Mouse (Mus musculus) liver, adult 2 months (tissue): Measurements from ENCODE around the gene Tfcp2l1. TPM values are rescaled to one million over a fixed set of nuclear protein-coding genes. Genes with fewer than 3 reads are reported as not detected.

ENCODE experiments used
- DNase-seq: peaks from one replicate; pipeline ENCODE4 v3.0.0-alpha.2; 2011; ENCODE audit warnings: low read depth, low spot score; ENCODE audit errors: extremely low read depth
- H3K27ac ChIP-seq: fragments of 200-500 bp; replicated peaks from 2 replicates; pipeline ENCODE4 v1.5.1; 2012; ENCODE audit warnings: low read depth, mild to moderate bottlenecking, control low read depth, inconsistent platforms, low read length; ENCODE audit not compliant: insufficient read depth
- H3K27me3 ChIP-seq: fragments of 200-500 bp; 2 replicates; pipeline ENCODE4 v1.6.1; 2012; ENCODE audit warnings: mild to moderate bottlenecking, moderate library complexity, low read length, inconsistent platforms; ENCODE audit not compliant: control insufficient read depth, insufficient read depth
- H3K36me3 ChIP-seq: fragments of 200-500 bp; 2 replicates; pipeline ENCODE4 v1.6.1; 2012; ENCODE audit warnings: low read length, inconsistent platforms; ENCODE audit not compliant: control insufficient read depth, insufficient read depth
- H3K4me1 ChIP-seq: fragments of 200-500 bp; 2 replicates; pipeline ENCODE4 v1.6.1; 2011; ENCODE audit warnings: low read length; ENCODE audit not compliant: control insufficient read depth, insufficient read depth
- H3K4me3 ChIP-seq: fragments of 200-500 bp; 2 replicates; pipeline ENCODE4 v1.5.1; 2011; ENCODE audit warnings: low read depth, mild to moderate bottlenecking, control low read depth, low read length, moderate library complexity; ENCODE audit not compliant: insufficient read depth
- H3K79me2 ChIP-seq: fragments of 200-500 bp; 2 replicates; pipeline ENCODE4 v1.6.1; 2012; ENCODE audit warnings: inconsistent platforms, mild to moderate bottlenecking, low read length, moderate library complexity; ENCODE audit not compliant: control insufficient read depth, insufficient read depth
- H3K9ac ChIP-seq: fragments of 200-500 bp; 2 replicates; pipeline ENCODE4 v1.6.1; 2012; ENCODE audit warnings: low read depth, mild to moderate bottlenecking, control low read depth, inconsistent platforms, low read length
- CTCF ChIP-seq: fragments of 200-500 bp; IDR thresholded peaks from 2 replicates; pipeline ENCODE4 v1.5.1; 2011; ENCODE audit warnings: low read depth, low read length, control low read depth
- POLR2A ChIP-seq: fragments of 200-500 bp; IDR thresholded peaks from 2 replicates; pipeline ENCODE4 v1.6.1; 2011; ENCODE audit warnings: low read length, control low read depth; ENCODE audit not compliant: insufficient read depth; ENCODE audit errors: extremely low read depth
- WGBS: fragments of 180-500 bp; shearing (Covaris S2); methylation state at CpG from one replicate; pipeline ENCODE4 v1.1.7; 2018; 5-methylcytosine and 5-hydroxymethylcytosine counted together
- polyA plus RNA-seq: library from polyadenylated mRNA; depleted of rRNA; stranded (reverse); fragments of >200 nt; gene quantifications from 2 replicates; pipeline ENCODE4 v1.2.3, GENCODE M21; 2012
- total RNA-seq: library from RNA; depleted of rRNA; stranded (reverse); fragments of >200 nt; gene quantifications from 2 replicates; pipeline ENCODE4 v1.2.3, GENCODE M21; 2014

The Tfcp2l1 gene
- total and polyA plus RNA-seq, 2 experiments: 1.6 to 3.3 TPM

DNA sequence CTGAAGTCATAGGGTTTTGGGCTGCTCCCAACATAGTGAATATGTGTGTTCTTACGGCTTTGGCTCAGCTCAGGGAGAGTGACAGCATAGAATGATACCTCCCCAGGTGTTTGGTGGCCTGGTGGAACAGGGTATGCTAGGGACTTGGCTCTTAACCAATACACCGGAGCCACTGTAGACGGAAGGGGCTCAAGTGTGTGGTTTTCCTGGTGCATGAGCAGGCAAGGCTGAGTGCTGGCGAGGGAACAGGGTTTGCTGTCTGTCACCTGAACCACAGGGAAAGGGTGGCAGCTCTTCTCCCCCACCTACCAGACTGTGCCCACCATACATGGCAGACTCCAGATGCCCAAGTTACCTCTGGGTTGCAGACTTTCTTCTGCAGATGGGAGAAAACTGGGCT lies 83.9 kb downstream of the Tfcp2l1 start:
- Histone ChIP-seq H3K4me1 (no peaks in the 10 kb centered on the region), H3K27me3 (no peaks in the 10 kb centered on the region), H3K27ac (no peak overlapping the region), H3K4me3 (no peak overlapping the region), H3K79me2 (no peaks in the 10 kb centered on the region), H3K36me3 (no peaks in the 10 kb centered on the region), H3K9ac (no peak overlapping the region)
- TF ChIP-seq CTCF (no peak), POLR2A (no peak)
- 80% methylated on average over 4 of the region's 4 CpGs for WGBS
- no peak for DNase-seq

- Histone ChIP-seq H3K4me3 (no peak overlapping the region), H3K27me3 (no peaks in the 10 kb centered on the region), H3K79me2 (no peaks in the 10 kb centered on the region), H3K4me1 (no peaks in the 10 kb centered on the region), H3K36me3 (no peaks in the 10 kb centered on the region), H3K27ac (no peak overlapping the region), H3K9ac (no peak overlapping the region)
- TF ChIP-seq POLR2A (no peak), CTCF (no peak)
- WGBS: 55% methylated on average over 1 of the region's 1 CpGs
- no peak for DNase-seq
Measured at GRCm38 (mm10) chr1:118716225-118716624, 88.5 kb downstream of the Tfcp2l1 start.

GRCm38 (mm10) chr1:118718055-118718454 lies 90.3 kb downstream of the Tfcp2l1 start:
- Histone ChIP-seq H3K36me3 (no peaks in the 10 kb centered on the region), H3K4me1 (no peaks in the 10 kb centered on the region), H3K4me3 (no peak overlapping the region), H3K27ac (no peak overlapping the region), H3K79me2 (no peaks in the 10 kb centered on the region), H3K9ac (no peak overlapping the region), H3K27me3 (no peaks in the 10 kb centered on the region)
- WGBS: 87% methylated on average over 6 of the region's 6 CpGs
- no peak for TF ChIP-seq CTCF
- no peak for TF ChIP-seq POLR2A
- no peak for DNase-seq

DNA sequence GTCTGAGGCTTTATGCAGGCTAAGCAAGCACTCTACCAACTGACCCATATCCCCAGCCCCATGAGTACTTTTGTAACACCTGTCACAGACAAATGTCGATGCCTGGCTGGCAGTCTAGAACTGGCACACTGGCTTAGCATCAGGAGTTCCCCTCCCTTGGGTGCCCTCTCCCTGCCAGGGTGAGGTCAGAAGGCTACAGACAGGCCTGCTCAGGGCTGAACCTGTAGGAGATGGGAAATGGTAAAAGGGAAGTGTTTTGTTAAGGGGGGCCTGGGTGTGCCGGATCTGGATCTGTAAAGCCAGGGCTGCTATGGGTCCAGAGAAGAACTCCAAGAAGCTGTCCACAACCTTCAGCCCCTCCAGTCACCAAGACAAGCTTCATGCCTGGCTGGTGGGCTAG lies 92.0 kb downstream of the Tfcp2l1 start:
- H3K4me3 ChIP-seq: no peak overlapping the region
- peak; percentile 2 for DNase-seq
- no peaks in the 10 kb centered on the region for H3K27me3 ChIP-seq
- 76% methylated on average over 2 of the region's 2 CpGs for WGBS
- no peak overlapping the region for H3K9ac ChIP-seq
- H3K36me3 ChIP-seq: no peaks in the 10 kb centered on the region
- TF ChIP-seq POLR2A (no peak), CTCF (no peak)
- peaks cover 2% of the 10 kb centered on the region; the same call in 1 of the 2 replicates for H3K4me1 ChIP-seq
- H3K27ac ChIP-seq: no peak overlapping the region
- no peaks in the 10 kb centered on the region for H3K79me2 ChIP-seq

DNA sequence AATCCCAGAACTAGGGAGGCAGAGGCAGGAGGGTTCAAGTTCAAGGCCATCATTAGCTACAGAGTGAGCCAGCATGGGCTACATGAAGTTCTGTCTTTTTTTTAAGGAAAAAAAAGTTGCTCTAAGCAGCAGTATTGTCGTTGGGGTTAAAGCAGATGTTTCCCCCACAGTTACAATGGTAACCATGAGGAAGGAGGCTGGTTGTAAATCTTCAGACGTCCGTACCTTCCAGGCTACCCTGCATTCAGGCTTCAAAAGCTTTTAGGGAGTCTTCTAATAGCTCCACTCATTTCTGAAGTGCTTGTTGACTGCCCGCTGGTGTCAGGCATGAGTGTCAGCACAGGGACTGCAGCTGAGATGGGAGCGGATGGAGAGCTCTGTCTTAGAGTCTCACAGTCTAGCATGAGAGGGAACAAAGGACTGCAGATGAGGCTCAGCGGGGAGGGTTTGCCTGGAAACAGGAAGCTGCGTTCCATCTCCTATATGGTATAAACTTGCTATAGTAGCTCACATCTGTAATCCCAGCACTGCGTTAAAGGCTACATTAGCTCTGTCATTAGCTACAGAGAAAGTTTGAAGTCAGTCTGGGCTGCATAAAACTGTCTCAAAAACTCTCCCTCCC lies 92.8 kb downstream of the Tfcp2l1 start:
- H3K27me3 ChIP-seq: no peaks in the 10 kb centered on the region
- peaks cover 2% of the 10 kb centered on the region; the same call in 1 of the 2 replicates for H3K4me1 ChIP-seq
- H3K27ac ChIP-seq: no peak overlapping the region
- H3K79me2 ChIP-seq: no peaks in the 10 kb centered on the region
- no peak for TF ChIP-seq POLR2A
- no peak for TF ChIP-seq CTCF
- DNase-seq: no peak
- no peaks in the 10 kb centered on the region for H3K36me3 ChIP-seq
- 69% methylated on average over 8 of the region's 8 CpGs for whole genome bisulfite sequencing
- H3K4me3 ChIP-seq: no peak overlapping the region
- H3K9ac ChIP-seq: no peak overlapping the region

- WGBS: 86% methylated on average over 4 of the region's 4 CpGs
Measured at GRCm38 (mm10) chr1:118727075-118727474, 99.3 kb downstream of the Tfcp2l1 start.

More at GRCm38 (mm10) chr1:118727075-118727474, 99.3 kb downstream of the Tfcp2l1 start:
- no peak overlapping the region for H3K27ac ChIP-seq
- H3K4me3 ChIP-seq: no peak overlapping the region
- H3K4me1 ChIP-seq: peaks cover 2% of the 10 kb centered on the region; the same call in 1 of the 2 replicates
- no peaks in the 10 kb centered on the region for H3K27me3 ChIP-seq
- H3K36me3 ChIP-seq: no peaks in the 10 kb centered on the region
- DNase-seq: no peak
- H3K79me2 ChIP-seq: no peaks in the 10 kb centered on the region
- no peak for TF ChIP-seq POLR2A
- TF ChIP-seq CTCF: no peak
- H3K9ac ChIP-seq: no peak overlapping the region
